Mouse (Mus musculus) adrenal gland, adult 18-20 months (tissue): ENCODE results near the gene Arhgap32. TPM values are rescaled to one million over a fixed set of nuclear protein-coding genes. Genes with fewer than 3 reads are reported as not detected.

Source experiments
- DNase-seq, 2 experiments: peaks; one replicate each; pipeline ENCODE4 v3.0.0; 2021 to 2022; ENCODE audit warnings: low spot score in 2 of 2
- total RNA-seq, 2 experiments: library from RNA; stranded (reverse); gene quantifications; 1 replicate in 1 of 2; 2 replicates in 1 of 2; pipeline ENCODE4 v1.2.3; 2021

Arhgap32 gene
- total RNA-seq, 2 experiments from 2014 or later = 55.3 to 74.8 TPM

DNA sequence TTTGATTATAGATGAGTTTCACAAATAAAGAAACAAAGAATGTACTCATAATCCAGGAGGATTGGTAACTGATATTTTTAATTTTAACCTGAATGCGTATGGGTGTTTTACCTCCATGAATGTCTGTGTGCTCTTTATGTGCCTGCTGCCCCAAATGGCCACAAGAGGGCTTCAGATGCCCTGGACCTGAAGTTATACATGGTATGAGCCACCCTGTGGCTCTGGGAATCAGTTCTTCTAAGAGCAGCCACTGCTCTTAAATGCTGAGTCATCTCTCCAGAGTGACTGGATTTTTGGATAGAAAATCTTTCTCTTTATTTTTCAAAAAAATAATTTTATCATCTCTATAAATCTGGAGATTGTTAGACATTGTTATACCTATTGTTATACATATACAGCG lies 70.6 kb downstream of the Arhgap32 start:
- DNase-seq = no peak

GRCm38 (mm10) chr9:32192295-32193073 lies 76.5 kb downstream of the Arhgap32 start:
- no peak for DNase-seq

DNA sequence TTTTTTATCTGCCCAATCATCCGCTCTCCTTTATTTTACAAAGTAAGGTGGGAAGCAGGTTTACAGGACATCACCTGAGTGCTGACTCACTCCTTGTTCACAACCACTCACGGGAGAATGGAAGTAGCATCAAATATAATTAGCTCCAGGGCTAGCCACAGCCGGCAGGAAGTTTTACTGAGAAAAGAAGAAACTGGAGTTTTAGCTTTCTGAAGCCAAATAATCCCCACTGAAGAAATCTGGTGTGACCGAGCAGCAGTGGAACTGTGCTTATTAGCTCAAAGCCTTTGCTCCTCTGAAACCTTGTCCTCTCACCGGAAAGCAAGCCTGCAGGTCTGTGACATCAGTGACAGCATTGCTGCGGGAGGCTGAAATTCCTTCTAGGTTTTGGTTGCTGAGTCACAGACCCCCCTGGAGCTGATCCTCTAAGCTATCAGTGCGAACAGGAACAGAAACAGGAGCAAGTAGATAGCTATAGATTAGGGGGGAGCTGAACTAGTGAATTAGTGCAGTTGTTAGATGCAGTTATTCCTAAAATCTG lies 88.6 kb downstream of the Arhgap32 start:
- no peak for DNase-seq

DNA sequence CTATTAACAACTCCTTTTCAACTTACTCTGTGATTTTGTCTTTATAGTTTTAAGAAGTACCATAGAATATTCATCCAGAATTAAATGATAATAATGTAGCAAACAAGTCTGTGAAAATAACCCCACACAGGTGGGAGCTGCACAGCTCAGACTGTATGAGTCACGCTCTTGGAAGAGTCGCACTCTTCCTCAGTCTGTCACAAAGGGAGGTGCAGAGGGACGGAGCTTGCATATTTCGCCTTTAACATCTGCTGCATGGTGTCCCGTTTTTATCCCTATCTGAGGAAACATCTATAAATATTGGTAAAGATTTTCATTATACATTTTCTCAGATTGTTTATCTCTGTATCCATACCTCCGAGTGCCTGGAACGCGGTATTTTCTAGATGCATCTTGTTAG lies 91.2 kb downstream of the Arhgap32 start:
- DNase-seq = no peak

DNA sequence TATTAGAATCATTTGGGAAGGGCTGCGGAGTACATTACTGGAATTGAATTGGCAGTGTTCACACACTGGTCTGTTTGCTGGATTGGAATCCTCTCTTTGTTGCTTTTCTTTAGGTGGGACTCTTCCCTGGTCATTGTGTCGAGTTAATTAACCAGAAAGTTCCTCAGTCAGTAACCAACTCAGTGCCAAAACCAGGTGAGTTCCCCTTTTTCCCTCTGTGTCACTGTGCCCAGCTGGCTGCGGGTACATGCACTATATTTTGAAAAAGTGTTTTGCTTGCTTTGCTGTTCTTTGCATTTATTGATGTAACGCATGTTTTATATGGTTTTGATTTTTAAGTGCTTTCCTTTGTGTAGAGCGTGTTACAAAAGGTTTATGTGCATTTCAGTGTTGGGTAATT lies 92.1 kb downstream of the Arhgap32 start:
- no peak for DNase-seq

- no peak for DNase-seq
Observed at GRCm38 (mm10) chr9:32216820-32217567, 101.1 kb downstream of the Arhgap32 start.

DNA sequence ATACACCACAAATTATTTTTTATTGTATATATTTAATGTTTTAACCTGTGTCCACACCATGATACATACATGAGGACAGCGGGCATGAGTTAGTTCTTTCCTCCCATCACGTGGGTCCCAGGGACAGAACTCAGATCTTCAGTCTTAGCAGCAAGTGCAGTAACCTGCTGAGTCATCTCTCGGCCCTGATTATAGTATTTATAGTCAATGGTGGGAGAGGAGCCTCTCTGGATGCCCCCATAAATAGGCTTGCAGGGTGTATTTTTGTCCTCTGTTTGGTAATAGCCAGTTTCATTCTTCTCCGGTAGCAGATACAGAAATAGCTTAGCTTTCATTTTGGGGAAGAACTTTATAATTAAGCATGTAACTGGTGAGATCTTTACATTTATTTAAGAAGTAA lies 103.5 kb downstream of the Arhgap32 start:
- no peak for DNase-seq

- DNase-seq = no peak
Observed at GRCm38 (mm10) chr9:32222184-32222583, 106.2 kb downstream of the Arhgap32 start.

GRCm38 (mm10) chr9:32223739-32224529 lies 108.0 kb downstream of the Arhgap32 start:
- DNase-seq = peak; percentile 14 to 23

GRCm38 (mm10) chr9:32224937-32225336 lies 109.0 kb downstream of the Arhgap32 start:
- no peak for DNase-seq

- no peak for DNase-seq
Observed at GRCm38 (mm10) chr9:32225584-32225983, 109.6 kb downstream of the Arhgap32 start.

DNA sequence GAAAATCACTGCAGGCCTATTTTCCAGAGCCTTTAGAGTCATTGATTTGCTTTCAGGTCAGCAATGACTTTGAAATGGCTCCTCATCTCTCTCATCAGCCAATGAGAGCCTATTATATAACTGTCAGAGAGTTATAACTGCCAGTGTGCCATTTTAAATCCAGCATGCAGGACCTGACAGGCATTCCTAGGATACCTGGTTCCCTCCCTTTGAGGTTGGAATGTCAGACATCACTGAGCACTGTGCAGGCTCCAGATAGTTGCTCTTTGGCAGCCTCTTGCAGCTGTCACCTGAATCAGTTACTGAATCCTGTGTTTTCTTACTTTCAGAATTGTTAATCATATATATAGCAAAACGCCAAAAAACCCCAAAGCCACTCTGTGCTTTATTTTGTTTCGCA lies 111.1 kb downstream of the Arhgap32 start:
- DNase-seq = no peak

- no peak for DNase-seq
Observed at GRCm38 (mm10) chr9:32233593-32233992, 117.7 kb downstream of the Arhgap32 start.

DNA sequence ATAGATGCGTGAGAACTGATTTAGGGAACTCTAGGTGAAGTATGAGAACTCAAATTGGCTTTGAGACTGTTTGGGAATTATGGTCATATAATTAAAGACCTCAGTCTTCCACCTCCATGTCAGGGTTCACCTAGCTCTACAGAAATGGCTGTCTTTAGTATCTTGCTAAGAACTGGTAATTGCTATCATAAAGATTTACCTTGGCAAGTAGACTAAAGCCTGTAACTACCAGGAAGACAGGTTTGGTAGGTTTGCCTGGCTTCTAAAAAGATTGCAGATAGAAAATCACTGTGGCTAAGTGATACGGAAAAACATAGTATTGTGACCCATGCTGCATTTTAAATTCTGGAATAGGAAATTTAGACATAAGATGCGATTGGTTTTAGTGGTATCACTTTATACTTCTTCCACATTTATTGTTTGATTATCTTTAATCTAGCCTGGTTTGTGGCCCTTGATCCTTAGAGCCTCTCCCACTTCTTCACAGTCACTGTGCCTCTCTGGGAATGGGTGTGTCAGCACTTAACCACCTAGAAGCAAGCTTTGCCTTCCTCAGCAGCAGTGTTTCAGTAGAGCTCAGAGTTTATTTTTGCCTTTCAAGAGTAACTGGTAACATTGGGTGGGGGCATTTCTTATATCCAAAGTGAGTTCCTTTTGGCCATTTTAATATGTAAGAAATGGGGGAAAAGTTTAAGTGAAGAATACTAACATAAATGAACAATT lies 119.0 kb downstream of the Arhgap32 start:
- no peak for DNase-seq

- no peak for DNase-seq
Observed at GRCm38 (mm10) chr9:32238899-32239298, 123.0 kb downstream of the Arhgap32 start.

GRCm38 (mm10) chr9:32239427-32239826 lies 123.5 kb downstream of the Arhgap32 start:
- no peak for DNase-seq

GRCm38 (mm10) chr9:32240449-32240848 lies 124.5 kb downstream of the Arhgap32 start:
- DNase-seq = no peak

GRCm38 (mm10) chr9:32241637-32242199 lies 125.8 kb downstream of the Arhgap32 start:
- no peak for DNase-seq

DNA sequence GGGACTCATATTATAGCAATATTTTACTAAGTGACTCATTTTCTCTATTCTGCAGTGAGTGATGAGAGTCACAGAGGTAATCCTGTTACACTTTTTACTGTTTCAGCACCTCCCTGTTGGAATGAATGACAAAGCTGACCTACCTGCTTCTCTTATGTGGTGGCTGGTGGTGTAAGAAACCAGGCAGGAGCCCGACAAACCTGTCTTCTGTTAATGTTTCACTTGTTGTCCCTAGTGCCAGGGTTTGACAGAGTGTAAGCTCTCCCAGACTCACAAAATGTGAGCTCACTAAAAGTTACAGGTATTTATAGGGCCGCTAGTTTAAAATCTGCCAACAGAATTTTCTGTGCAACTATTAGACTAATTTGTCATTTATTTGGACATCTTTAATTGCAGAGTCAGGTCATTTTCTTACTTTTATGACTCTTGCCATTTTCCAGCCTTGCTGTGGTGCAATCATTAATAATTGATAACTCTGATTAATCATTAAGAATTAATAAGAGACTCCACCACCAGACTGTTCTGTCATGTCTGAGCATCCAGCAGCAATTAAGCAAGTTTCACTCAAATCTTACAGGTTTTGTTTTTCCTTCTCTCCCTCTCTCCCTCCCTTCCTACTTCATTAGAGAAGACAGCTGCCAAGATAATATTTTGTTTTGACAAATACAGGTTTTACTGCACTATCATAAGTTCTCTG lies 127.1 kb downstream of the Arhgap32 start:
- no peak for DNase-seq

DNA sequence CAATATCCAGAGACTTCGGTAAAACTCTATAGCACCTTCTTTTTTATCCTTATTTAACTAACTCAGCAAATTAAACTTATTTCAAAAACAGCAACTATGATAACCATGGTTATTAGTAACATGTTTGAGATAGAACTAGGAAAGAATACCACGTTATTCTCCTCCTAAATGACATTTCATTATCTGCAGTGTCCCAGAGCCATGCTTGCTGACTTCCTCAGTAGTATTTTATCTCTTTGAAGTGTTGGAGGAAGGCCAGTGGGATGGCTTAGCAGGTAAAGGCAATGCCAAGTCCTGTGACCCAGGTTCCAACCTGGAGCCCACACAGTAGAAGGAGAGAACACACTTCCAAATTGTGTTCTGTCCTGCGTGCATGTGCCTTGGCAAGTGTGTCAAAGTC lies 129.3 kb downstream of the Arhgap32 start:
- no peak for DNase-seq
